Mouse (Mus musculus) layer of hippocampus, adult 8-10 months (tissue): ENCODE results near the gene Msi2. TPM values are rescaled to one million over a fixed set of nuclear protein-coding genes. Genes with fewer than 3 reads are reported as not detected.
A peak's percentile ranks its signal among the peaks of the same experiment; 100 is the strongest.

Experiments
- DNase-seq, 2 experiments: peaks; one replicate each; pipeline ENCODE4 v3.0.0; 2022; ENCODE audit warnings: low spot score in 2 of 2
- total RNA-seq, 4 experiments: library from RNA; stranded (reverse); gene quantifications; 2 replicates each; pipeline ENCODE4 v1.2.4; 2022

The Msi2 gene
- total RNA-seq, 4 experiments from 2014 or later, result 102 to 121 (median 109) TPM

DNA sequence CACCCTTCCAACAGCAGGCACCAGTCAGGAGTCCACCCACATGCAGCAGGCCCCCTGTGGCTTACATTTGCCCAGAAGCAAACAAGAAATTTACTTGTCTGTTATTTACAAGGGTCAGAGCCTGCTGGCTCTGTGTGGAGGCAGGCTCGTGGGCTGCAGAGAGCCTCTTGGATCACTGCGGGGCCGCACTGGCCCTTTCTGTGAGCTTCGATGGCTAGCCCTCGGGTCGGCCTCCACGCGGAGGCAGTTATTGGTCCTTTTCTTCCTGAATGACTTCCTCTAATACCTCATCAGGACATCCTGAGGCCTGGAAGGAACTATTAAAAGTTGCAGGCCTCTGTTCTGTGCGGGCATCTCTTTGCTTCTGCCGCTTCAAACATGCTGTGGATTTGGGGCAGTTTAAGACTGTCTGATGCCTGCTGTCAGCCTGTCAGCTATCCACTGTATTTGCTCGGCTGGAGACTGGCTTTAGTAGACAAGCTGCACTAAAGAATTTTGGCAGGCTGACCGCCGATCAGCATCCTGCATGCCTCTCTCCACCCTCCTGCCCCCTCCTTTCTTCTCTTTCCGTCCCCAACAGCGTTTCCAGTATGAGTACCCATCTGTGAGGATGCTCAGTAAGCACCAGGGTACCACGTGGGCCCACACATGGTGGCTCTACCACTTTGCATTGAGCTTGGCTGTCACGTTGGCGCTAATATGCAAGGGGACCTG is 304.0 kb downstream of the Msi2 start:
- DNase-seq, result no peak

DNA sequence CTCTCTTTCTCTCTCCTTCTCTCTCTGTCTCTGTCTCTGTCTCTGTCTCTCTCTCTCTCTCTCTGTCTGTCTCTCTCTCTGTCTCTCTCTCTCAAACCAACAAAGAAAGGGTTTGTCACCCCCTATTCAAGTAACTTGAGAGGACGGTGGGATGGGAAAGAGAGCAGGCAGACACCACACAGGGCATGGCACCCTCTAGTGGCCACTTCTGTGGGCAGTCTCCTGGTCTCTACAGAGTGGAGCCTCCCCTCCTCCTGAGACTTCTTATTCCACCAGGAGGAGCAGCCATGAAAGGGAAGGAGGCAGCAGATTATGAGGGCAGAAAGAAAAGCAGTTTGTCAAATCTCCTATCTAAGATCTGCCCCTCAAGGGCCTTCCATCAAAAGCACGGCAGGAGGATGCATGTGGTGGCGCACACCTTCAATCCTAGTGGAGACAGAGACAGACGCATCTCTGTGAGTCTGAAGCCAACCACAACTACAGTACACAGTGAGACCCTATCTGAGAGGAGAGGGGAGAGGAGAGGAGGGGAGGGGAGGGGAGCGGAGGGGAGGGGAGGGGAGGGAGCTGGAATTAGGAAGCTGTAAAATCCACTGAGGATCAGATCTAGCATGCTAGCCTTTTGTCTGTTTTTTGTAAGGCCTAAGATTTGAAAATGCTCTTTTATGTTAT is 305.8 kb downstream of the Msi2 start:
- DNase-seq, result peak in 1 of 2 experiments; percentile 58

DNA sequence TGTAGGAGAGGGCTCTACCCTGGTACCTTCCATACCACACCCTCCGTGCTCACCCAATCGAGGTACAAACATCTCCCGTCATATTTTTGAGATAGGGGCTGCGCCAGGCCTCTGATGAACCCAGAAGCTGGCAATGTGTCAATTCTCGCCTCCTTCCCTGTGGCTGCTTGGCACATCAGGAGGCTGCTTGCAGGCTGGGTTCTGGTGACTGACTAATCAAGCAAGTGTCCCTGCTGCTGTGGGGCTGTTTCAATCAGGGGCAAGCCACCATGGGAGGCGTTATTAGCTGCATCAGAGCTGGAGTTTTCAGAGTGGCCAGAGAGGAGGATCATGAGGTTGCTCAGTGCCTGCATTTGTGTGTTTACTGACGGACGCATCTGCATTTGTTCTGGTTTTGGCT is 310.0 kb downstream of the Msi2 start:
- no peak for DNase-seq

DNA sequence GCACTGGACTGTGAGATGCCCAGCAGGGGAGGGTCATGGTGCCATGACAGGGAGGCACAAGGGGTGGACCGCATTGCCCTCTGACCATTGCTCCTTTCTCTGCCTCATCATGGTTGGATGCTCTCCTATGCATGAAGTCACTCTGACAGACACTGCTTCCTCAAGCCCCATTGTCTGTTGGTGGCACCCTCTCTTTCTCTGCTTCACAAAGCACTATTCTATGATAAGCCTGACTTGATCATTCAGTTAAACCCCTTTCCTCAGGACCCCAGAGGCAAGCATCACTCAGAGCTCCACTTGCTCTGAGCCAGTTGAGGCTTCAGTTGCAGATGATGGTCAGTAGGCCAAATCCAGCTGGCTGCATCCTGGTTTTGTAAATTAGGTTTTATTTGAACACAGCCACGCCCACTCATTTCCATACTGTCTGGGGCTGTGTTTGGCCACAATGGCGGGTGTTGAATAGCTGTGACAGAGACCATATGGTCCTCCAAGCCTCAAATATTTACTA is 311.9 kb downstream of the Msi2 start:
- DNase-seq, result no peak

DNA sequence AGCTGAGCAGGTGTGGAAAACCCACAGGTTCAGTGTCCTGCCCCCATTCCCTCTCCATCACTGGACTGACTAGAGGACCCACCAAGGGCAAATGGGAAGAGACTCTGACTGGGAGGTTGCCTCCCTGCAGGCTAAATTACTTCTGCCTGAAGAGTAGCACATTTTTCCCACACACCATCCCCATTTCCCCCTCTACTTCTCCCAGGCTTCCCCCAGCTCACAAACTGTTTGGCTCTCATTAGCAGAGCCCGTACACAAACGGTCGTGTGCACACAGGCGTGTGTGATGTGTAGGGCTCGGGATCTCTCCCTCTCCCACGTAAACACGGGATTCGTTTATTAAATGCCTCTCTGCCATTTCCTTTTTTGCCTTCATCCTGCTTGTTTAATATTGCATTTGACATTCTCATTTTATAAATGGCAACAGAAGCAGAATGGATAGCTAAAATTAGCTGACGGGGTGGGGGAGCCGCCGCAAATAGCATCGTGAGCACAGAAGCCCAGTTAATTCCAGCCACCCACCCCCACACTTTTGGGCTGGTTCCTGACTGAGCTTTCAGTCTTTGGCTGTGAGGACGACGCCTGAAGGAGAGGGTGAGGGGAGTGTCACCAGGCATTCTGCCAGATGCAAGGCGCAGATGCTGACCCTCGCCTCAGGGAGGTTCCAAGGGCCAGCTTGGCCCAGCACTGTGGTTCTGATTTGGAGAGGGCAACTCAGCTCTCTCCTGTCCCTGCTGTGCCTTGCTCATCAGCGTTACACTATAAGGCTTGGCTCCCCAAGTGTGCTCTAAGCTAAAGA is 313.3 kb downstream of the Msi2 start:
- peak; percentile 48 to 62 for DNase-seq

DNA sequence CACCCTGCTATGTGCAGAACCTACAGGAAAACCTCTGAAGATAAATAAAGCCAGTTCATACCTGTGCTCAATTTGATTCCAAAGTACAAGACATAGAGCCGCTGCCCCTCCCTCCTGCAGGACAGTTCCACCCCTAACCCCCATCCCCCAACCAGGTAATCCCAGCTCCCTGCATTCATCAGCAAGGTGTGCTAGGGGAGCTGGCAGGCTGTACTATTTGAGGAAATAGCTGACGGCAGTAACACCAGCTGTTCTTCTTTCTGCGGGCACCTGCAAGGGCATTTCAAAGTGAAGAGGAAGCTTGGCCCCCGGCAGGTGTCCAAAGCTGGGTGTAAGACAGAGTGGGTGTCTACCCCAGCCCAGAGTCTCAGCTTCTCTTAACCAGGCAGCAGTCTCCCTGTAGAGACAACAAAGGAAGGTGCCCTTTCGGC is 314.1 kb downstream of the Msi2 start:
- no peak for DNase-seq

DNA sequence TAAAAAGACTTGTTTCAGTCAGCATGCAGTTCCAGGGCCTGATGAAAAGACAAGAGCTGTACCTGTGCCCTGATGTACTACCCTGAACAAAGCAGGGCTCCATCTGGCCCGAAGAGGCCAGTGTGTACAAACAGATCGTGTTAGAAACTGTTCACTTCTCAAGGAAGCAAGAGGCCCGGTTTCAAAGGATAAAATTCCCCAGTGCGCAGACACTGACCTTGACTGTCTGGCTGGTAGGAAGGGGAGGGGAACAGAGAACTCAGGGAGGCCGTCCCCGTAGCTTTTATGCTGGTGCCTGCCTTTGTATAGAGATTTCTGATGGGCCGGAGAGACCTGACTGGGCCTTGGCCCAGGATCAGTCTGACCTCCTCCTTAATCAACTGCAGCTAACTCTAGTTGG is 316.0 kb downstream of the Msi2 start:
- DNase-seq, result no peak

DNA sequence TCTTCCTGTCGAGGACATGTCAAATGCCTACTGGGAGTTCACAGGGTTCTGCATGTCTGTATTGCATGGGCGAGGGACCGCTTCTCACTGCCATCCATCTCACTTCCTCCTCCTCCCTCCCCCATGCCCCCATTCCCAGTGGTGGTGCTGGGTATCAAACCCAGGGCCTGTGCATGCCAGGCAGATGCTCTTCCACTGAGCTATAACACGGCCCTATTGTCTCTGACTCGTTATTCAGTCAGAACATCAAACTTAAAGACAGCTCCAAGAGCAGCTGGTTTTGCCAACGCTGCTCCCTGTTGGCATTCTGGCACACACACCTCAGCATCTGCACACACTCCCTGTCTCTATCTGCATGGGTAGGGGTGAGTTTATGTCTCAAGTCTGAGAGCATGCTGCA is 317.0 kb downstream of the Msi2 start:
- no peak for DNase-seq

DNA sequence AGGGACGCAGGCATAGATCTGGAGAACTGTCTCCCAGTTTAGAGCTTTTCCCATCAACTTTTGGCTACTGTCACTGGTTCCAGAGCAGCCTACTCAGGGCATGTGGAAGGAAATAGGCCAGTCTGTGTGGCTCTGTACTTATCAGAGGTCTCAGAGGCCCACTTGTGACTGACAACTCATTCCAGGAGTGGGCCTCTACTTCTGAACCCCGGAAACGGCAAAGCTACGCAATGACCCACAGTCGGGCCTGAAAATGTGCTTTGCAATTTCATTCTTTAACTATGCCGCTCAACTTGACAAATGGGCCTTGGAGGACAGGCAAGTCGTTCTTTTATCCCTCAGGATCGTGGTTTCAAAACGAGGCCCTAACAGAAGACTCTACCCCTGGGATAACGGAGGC is 317.4 kb downstream of the Msi2 start:
- no peak for DNase-seq

DNA sequence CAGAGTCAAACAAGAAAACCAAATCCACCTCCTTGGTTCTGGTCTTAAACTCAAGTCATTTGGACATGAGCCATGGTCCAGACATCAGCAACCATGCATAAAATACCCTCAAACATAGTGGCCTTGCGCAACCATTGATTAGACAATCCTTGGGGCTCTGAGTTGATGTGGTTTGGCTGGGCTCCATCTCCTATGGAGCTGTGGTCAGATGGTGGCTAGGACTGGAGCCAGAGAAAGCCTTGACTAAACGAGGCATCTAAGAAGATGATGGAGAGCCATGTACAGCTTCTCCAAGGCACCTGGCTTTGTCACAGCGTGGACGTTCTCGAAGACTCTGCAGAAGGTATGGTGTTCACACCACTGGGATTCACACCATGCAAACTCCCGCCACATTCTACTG is 318.1 kb downstream of the Msi2 start:
- DNase-seq, result no peak

DNA sequence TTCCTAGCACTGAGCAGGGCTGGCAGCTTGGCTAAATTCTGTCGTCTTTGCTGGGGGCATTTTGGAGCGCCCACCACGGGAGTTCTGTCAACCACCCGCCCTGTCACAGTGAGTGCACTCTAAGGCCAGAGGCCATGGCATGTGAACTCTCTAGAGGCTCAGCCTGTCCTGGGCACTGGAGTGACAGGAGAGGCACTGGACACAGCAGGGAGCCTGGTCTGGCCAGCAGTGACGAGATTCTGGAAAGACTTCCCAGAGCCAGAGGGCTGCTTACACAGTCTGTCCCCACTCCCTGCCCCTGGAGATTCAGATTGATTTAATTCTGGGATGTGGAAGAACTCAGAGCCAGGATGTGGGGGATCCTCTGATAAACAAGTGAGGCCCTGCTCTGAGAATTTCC is 318.9 kb downstream of the Msi2 start:
- no peak for DNase-seq

DNA sequence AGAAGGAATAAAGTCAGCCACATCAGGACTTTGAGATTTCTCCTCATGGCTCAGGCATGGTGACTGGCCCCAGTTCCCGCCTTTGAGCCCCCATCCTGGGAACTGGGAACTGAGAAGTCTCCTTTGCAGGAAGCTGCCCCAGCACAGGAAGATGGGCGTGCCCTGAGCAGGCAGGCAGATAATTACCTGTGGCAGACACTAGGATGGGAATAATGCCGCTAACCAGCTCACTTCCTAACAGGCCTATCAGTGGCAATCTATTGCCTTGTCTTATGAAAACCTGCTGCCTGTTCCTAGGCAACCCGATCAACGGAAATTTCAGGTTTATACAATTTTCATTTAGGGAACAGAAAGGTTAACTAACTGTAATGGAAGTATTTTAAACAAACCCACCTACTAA is 319.3 kb downstream of the Msi2 start:
- DNase-seq, result no peak

DNA sequence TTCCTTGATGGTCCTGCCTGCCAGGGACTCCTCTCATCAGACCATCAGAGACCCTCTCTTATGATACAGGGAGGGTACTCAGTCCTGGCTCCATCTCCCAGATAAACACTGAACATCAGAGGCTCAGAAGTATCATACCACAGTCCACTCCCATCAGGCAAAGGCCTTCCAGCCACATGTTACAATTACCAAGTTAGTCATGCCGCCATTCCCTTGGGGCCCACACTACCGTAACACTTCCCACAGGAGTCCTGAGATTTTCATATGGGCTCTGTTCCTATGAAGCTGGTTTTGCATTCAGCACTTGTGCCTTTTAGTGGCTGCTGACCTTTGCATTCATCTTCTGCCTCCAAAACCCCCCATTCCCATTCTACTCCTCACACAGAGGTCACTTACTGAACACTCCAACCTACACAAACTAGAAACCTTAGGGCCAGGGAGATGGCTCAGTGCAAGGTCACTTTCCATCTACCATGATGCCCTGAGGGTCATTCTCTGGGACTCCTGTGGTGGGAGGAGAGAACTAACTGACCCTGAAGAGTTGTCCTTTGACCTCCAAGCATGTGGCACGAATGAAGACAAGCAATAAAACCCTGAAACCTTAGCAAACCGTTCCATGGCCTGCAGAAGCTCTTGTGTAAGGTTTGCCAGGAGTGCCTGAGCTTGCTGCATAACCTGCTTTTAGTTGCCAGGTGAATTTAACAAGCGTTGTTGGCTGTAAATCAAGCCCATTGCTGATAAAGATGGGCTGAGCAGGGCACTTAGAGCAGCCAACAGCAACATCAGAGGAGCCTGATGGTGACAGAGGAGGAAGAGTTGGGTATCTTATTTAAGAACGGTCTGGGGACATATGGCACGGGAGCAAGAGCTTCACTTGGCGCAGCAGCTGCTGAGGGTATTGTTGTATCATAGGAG is 323.0 kb downstream of the Msi2 start:
- no peak for DNase-seq

DNA sequence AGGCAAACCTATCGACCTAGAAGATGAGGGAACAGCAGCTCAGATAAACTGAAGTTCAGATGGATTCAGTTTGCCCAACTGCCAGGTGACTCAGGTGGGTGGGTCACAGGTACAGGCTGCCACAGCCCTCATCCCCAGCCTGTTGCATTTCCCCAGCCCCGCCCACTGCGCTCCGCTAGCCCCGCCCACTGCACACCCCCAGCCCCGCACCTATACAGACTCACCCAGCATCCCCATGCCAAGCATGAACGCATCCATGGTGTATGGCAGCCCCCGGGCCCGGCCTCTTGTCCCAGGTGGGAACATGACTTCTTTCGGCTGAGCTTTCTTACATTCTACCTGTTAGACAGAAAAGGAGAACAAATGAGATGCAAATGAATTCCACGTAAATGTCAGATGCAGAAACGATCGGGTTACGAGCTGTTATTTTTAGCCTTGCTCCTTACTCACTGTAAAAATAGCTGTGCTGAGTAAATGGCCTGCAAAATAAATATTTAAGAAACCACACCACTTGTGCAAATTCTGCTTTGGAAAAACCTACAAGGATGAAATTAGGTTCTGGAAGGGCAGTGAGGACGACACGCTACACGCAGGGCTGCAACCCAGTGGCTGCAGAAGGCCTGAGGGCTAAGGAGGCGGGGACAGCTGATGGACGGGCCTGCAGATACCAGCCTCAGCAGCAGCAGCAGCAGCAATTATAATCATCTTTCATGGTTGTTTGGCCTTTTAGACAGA is 323.8 kb downstream of the Msi2 start:
- DNase-seq, result no peak

DNA sequence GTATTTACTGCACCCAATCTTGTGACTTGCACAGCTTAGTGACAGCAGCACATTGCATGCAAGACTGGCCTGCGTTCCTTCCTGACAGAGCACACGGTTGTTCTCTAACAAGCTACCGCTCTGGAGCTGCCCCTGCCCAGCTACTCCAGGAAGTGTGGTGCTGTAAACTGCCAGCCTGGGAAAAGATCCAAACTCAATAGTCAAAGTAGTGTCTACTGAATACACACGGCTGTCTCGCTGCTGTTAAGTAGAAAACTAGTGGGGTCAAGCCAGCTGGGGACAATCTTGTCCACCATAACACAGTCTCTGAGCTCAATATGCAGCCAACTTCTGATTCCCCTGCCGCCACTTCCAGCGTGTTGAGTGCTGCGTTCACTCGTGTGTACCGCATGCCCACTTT is 325.6 kb downstream of the Msi2 start:
- DNase-seq, result no peak

DNA sequence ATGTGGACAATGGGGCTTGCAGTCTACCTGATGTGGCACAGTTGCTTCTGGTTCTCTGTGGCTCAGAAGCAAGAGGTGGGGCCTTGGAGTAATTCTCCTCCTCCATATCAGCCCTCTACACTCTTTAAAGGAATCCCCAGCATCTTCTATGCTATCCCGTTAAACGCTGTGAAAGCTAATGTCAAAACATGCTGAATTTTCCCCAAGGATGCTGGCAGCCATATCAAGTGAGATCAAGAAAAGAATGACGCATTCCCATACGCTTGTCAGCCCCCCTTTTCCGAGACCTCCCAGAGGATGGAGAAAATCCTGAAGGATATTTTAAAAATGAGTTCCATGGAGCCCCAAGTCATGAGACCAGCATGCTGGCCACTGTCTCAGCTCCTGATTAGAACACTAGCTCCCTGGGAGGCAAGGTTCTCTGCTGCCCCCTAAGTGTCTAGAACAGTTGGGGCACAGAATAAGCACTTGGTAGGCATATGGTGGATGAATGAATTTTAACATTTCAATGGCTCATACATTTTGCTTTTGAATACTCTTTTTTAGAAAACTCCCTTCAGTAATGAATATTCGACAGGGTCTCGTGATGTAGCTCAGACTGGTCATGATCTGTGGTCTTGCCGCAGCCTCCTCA is 327.0 kb downstream of the Msi2 start:
- DNase-seq, result no peak

DNA sequence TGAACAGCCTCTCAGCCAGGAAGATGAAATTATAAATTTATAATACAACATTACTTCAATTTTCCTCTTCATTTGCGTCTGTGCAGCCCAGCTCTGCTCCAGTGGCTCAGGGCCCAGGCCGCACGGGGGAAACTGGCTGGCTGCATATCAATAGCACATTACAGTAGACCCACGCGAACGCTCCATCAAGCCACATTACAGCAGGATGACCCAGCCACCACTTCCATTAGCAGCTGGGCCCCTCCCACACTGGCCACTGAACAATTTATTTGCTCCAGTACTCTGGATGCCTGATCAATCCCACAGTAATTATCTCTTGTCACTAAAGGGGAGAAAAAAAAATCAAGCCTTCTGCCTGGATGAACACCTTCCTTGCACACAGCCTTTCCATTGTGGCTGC is 328.8 kb downstream of the Msi2 start:
- DNase-seq, result no peak

DNA sequence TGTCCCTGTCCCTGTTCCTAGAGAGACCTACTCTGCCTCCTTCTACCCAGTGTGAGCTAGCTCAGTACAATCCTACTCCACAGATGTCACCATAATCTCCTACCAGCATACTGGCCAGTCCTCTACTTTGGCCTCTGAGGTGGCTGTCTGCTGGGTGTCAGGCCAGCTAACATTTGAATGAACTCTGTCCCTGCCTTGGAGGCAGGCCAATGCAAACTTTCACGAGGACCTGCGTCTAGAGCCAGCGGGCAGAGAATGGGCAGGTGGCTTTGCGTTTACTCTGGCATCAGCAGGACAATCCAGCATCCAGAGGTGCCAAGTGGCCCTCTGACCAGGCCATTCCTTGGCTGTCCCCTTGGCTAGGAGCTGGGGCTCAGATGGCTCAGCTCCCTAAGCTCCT is 331.4 kb downstream of the Msi2 start:
- no peak for DNase-seq

DNA sequence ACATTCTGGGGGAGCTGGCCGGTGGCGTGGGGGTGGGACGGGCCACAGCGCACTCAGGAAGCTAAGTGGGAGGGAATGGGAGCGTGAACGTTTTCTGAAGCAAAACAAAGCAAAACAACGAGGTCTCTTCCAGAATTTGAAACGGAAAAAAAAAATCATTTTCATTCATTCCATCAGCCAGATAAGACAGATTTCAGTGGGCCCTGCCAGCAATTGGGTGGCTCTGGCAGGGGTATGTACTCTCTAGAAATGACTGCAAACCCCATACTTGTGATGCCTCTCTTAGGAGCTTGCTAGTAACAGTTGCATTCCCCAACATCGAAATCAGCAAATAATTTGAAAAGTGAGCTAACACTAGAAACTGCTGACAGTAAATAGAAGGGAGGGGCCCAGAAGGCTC is 335.9 kb downstream of the Msi2 start:
- no peak for DNase-seq
